Mouse (Mus musculus) lung, embryonic 14.5 days (tissue): ENCODE results near the gene Tango2. TPM values are rescaled to one million over a fixed set of nuclear protein-coding genes. Genes with fewer than 3 reads are reported as not detected.
A peak's percentile ranks its signal among the peaks of the same experiment; 100 is the strongest.

Experiments used
- ATAC-seq: fragments of 200-750 bp; cut with Nextera tagmentation; 2 replicates; pipeline ENCODE4 v1.8.0; 2017; ENCODE audit warnings: mild to moderate bottlenecking, moderate TSS enrichment, moderate library complexity; ENCODE audit not compliant: insufficient read depth
- DNase-seq: peaks from one replicate; pipeline ENCODE4 v3.0.0-alpha.2; 2015
- H3K27ac ChIP-seq: fragments of 300-500 bp; sonication (generic); 2 replicates; pipeline ENCODE4 v1.5.1; 2014; ENCODE audit warnings: low read depth, mild to moderate bottlenecking, moderate library complexity
- H3K27me3 ChIP-seq: fragments of 300-500 bp; sonication (generic); 2 replicates; pipeline ENCODE4 v1.6.1; 2014; ENCODE audit warnings: low read length, control low read depth; ENCODE audit not compliant: insufficient read depth
- H3K36me3 ChIP-seq: fragments of 300-500 bp; sonication (generic); 2 replicates; pipeline ENCODE4 v1.6.1; 2014; ENCODE audit warnings: control low read depth; ENCODE audit not compliant: insufficient read depth
- H3K4me1 ChIP-seq: fragments of 300-500 bp; sonication (generic); 2 replicates; pipeline ENCODE4 v1.6.1; 2014; ENCODE audit warnings: antibody characterized with exemption, control low read depth; ENCODE audit not compliant: insufficient read depth
- H3K4me2 ChIP-seq: fragments of 300-500 bp; sonication (generic); 2 replicates; pipeline ENCODE4 v1.6.1; 2014; ENCODE audit warnings: mild to moderate bottlenecking
- H3K4me3 ChIP-seq: fragments of 300-500 bp; sonication (generic); 2 replicates; pipeline ENCODE4 v1.5.1; 2014; ENCODE audit warnings: low read depth, low read length
- H3K9ac ChIP-seq: fragments of 300-500 bp; sonication (generic); 2 replicates; pipeline ENCODE4 v1.6.1; 2014
- H3K9me3 ChIP-seq: fragments of 300-500 bp; sonication (generic); 2 replicates; pipeline ENCODE4 v1.6.1; 2016; ENCODE audit warnings: low read depth, low read length, control low read depth
- CTCF ChIP-seq: IDR thresholded peaks from 2 replicates; pipeline ENCODE4 v1.5.1; 2016; ENCODE audit warnings: antibody characterized with exemption, low read depth
- WGBS: fragments of 180-500 bp; shearing (Covaris S2); extraction: QIAGEN DNeasy Blood & Tissue Kit; methylation state at CpG from one replicate; pipeline ENCODE4 v1.1.7; 2014; 5-methylcytosine and 5-hydroxymethylcytosine counted together
- polyA plus RNA-seq: library from polyadenylated mRNA; unstranded; fragments of >200 nt; fragmentation: Nextera tagmentation; extraction: Ambion mirVana; gene quantifications from 2 replicates; pipeline ENCODE4 v1.2.1, GENCODE M21; 2014

The Tango2 gene
- polyA plus RNA-seq, 1 experiment from 2014 or later = 27.2 TPM

DNA sequence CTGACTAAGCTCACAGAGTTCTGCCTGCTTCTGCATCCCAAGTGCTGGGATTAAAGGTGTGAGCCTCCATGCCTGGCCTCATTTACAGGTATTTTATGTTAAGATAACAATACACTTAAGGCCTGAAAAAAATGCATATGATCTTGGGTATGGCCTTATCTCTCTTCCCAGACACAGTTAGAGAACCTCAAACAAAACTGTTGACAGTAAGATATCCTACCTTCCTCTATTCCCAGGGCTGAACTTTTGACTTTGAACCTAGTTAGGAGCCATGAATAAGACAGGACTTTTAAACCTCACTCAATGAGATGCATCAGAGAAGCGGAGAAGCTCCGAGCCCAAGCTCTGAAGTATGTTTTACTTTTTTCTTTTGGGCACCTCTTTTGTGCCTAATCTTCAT is 5.8 kb downstream of the Tango2 start:
- H3K4me2 ChIP-seq = peak overlapping the region; percentile 87; the same call in 1 of the 2 replicates
- no peaks in the 10 kb centered on the region for H3K9me3 ChIP-seq
- H3K4me1 ChIP-seq = peaks cover 7% of the 10 kb centered on the region; the same call in 1 of the 2 replicates
- no peaks in the 10 kb centered on the region for H3K27me3 ChIP-seq
- ATAC-seq = no peak
- TF ChIP-seq CTCF = no peak
- H3K9ac ChIP-seq = no peak overlapping the region
- DNase-seq = no peak
- H3K27ac ChIP-seq = no peak overlapping the region
- 79% methylated on average over 2 of the region's 2 CpGs for WGBS
- H3K36me3 ChIP-seq = no peaks in the 10 kb centered on the region
- H3K4me3 ChIP-seq = no peak overlapping the region

DNA sequence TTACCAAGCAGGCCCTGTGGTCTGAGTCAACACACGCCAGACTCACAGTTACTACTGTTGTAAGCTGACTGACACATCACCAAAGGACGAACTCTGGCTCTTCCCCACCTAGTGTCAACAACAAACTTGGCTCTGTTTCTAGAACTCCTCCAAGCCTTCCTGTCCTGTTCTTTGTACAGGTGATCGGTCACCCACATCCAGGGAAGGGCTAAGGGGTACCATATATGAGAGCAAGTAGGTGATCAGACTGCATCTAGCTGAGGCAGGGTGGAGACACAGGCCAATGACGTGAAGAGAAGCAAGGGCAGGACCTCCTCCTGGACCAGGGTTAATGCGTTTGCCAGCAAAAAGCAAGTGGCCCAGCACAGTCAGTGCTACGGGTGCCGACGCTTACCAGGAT is 6.3 kb downstream of the Tango2 start:
- TF ChIP-seq CTCF = no peak
- DNase-seq = no peak
- H3K36me3 ChIP-seq = no peaks in the 10 kb centered on the region
- H3K4me3 ChIP-seq = no peak overlapping the region
- H3K27me3 ChIP-seq = no peaks in the 10 kb centered on the region
- H3K4me2 ChIP-seq = no peak overlapping the region; the same call in 1 of the 2 replicates
- H3K9me3 ChIP-seq = no peaks in the 10 kb centered on the region
- peaks cover 7% of the 10 kb centered on the region; the same call in 1 of the 2 replicates for H3K4me1 ChIP-seq
- no peak overlapping the region for H3K9ac ChIP-seq
- 74% methylated on average over 8 of the region's 8 CpGs for whole genome bisulfite sequencing
- no peak for ATAC-seq
- no peak overlapping the region for H3K27ac ChIP-seq

DNA sequence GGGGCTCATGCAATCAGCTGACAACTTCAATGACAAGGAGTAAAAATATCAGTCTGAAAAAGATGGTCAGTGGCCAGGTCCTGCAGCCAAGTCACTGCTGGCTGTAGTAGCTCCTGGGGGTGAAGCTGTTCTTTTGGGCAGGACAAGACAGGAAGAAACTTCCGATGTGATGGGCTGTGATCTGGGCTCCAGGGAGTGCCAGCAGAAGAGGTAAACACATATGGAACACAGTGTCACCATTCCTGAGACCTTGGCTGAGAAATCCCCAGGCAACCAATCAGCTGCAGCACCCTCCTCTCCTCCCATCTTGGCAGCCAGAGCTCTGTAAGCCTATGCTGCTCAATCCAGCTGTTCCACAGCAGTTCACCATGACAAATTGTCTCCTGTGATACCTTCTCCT is 8.0 kb downstream of the Tango2 start:
- WGBS = 25% methylated on average over 1 of the region's 1 CpGs
- no peak overlapping the region for H3K4me2 ChIP-seq
- H3K4me3 ChIP-seq = no peak overlapping the region
- H3K4me1 ChIP-seq = peaks cover 7% of the 10 kb centered on the region; the same call in 1 of the 2 replicates
- no peak for TF ChIP-seq CTCF
- no peak overlapping the region for H3K9ac ChIP-seq
- no peak overlapping the region for H3K27ac ChIP-seq
- no peaks in the 10 kb centered on the region for H3K27me3 ChIP-seq
- H3K9me3 ChIP-seq = no peaks in the 10 kb centered on the region
- ATAC-seq (no peak), DNase-seq (peak; percentile 37)
- no peaks in the 10 kb centered on the region for H3K36me3 ChIP-seq

DNA sequence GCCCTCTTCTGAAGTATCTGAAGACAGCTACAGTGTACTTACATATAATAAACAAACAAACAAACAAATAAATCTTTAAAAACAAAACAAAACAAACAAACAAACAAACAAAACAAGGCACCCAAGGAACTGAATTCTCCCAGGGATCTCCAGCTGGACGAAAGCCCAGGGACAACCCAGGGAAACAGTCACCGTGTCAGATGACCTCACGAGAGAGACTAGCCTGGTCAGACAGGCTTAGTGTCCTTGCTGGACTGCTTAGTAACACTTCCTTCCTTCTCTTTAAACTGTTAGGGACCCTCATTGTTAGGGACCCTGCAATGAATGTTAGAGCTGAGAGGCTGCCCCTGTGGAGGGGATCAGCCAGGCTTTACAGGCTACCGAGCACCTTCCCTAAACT is 10.6 kb downstream of the Tango2 start:
- no peak for DNase-seq
- H3K4me3 ChIP-seq = no peak overlapping the region
- no peaks in the 10 kb centered on the region for H3K27me3 ChIP-seq
- H3K9ac ChIP-seq = no peak overlapping the region
- H3K9me3 ChIP-seq = no peaks in the 10 kb centered on the region
- H3K36me3 ChIP-seq = no peaks in the 10 kb centered on the region
- H3K4me2 ChIP-seq = no peak overlapping the region
- no peak for TF ChIP-seq CTCF
- H3K4me1 ChIP-seq = peaks cover 2% of the 10 kb centered on the region; the same call in 1 of the 2 replicates
- ATAC-seq = no peak
- H3K27ac ChIP-seq = no peak overlapping the region
- WGBS = 85% methylated on average over 4 of the region's 4 CpGs

DNA sequence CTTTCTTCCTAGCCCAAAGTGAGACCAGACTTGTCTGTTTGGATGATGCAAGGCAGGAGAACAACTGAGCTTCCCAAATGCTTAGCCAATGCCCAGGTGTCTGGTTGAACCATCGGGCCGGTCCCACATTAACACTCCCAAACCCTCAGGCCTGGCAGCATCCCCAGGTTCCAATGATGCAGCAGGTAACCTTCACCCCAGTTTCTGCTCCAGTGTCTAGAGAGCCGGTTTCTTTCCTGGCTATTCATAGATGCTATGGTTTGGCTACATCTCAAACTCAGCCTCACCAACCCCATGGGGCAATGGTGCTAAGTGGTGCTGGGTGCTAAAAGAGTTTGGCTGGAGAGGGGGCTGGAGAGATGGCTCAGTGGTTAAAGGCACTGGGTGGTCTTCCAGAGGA is 11.9 kb downstream of the Tango2 start:
- WGBS = 90% methylated on average over 3 of the region's 3 CpGs
- TF ChIP-seq CTCF = no peak

DNA sequence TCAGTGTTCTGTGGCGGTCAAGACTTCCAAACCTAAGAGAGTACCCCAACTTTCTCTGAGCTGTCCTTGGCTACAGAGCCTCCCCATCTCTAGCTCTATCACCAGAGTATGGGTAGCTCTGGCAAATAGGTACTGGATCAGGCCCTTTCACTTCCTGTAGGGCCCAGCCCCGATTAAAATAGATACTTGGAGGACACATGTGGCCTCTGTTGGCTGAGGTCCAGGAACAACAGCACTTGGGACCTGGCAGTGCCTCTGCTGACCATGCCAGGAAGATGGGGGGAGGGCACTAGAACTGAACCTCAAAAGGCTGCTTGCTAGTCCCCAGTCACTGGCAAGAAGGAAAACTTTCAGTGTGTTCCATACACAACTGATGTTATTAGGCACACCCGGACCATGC is 13.9 kb downstream of the Tango2 start:
- peak; percentile 30 for DNase-seq
- Histone ChIP-seq H3K36me3 (no peaks in the 10 kb centered on the region), H3K9me3 (no peaks in the 10 kb centered on the region), H3K9ac (no peak overlapping the region), H3K4me2 (no peak overlapping the region), H3K27me3 (no peaks in the 10 kb centered on the region), H3K27ac (no peak overlapping the region), H3K4me3 (no peak overlapping the region), H3K4me1 (no peaks in the 10 kb centered on the region)
- no peak for TF ChIP-seq CTCF
- 75% methylated on average over 3 of the region's 3 CpGs for WGBS
- ATAC-seq = no peak

More for the DNA sequence above, 11.9 kb downstream of the Tango2 start:
- H3K9me3 ChIP-seq = no peaks in the 10 kb centered on the region
- no peaks in the 10 kb centered on the region for H3K27me3 ChIP-seq
- ATAC-seq (no peak), DNase-seq (no peak)
- H3K36me3 ChIP-seq = no peaks in the 10 kb centered on the region
- no peak overlapping the region for H3K4me3 ChIP-seq
- no peak overlapping the region for H3K4me2 ChIP-seq
- H3K27ac ChIP-seq = no peak overlapping the region
- H3K4me1 ChIP-seq = peaks cover 2% of the 10 kb centered on the region; the same call in 1 of the 2 replicates
- H3K9ac ChIP-seq = no peak overlapping the region

DNA sequence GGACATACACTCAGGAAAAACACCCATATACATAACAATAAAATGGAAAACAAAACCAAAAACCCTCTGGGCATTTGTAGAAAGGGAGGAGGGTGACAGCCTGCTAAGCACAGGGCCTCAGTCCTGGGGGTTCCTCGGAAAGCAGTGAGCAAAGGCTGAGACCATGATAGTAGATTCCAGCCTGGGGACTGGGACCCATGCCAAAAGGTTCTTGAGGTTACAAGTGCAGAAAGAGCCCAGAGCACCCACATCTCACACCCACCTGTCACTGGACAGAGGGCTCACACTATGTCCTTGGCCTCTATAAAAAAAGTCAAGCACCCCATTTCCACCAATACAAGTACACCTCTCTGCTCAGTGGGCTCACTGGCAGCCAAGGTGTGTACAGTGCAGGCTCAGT is 19.4 kb downstream of the Tango2 start:
- WGBS = 77% methylated on average over 1 of the region's 1 CpGs
- Histone ChIP-seq H3K27ac (no peak overlapping the region), H3K36me3 (no peaks in the 10 kb centered on the region), H3K4me1 (no peaks in the 10 kb centered on the region), H3K4me3 (no peak overlapping the region), H3K27me3 (no peaks in the 10 kb centered on the region), H3K4me2 (no peak overlapping the region), H3K9ac (no peak overlapping the region), H3K9me3 (no peaks in the 10 kb centered on the region)
- no peak for ATAC-seq
- TF ChIP-seq CTCF = no peak
- no peak for DNase-seq

DNA sequence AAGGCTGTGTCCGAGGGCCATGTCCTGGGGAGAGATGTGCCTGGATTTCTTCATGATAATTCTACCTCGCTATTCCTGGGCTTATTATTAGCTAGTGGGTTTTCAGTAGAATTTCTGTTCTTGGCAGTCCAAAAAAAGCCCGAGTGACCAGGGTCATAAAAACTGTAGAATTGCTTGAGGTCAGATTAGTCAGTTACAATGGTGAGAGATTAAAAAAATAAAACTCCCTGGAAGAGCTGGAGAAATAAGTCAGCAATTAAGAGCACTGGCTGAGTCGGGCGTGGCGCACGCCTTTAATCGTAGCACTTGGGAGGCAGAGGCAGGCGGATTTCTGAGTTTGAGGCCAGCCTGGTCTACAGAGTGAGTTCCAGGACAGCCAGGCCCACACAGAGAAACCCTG is 20.0 kb downstream of the Tango2 start:
- Histone ChIP-seq H3K4me2 (no peak overlapping the region), H3K9ac (no peak overlapping the region), H3K27me3 (no peaks in the 10 kb centered on the region), H3K27ac (no peak overlapping the region), H3K36me3 (no peaks in the 10 kb centered on the region), H3K4me1 (no peaks in the 10 kb centered on the region), H3K9me3 (no peaks in the 10 kb centered on the region), H3K4me3 (no peak overlapping the region)
- no peak for DNase-seq
- WGBS = 93% methylated on average over 9 of the region's 9 CpGs
- no peak for ATAC-seq
- TF ChIP-seq CTCF = no peak
